Mouse (Mus musculus) stomach, postnatal 0 days (tissue): Measurements from ENCODE around the gene Cd81. TPM values are rescaled to one million over a fixed set of nuclear protein-coding genes. Genes with fewer than 3 reads are reported as not detected.

ENCODE experiments used
- ATAC-seq: fragments of 200-750 bp; cut with Nextera tagmentation; 2 replicates; pipeline ENCODE4 v1.8.0; 2017; ENCODE audit not compliant: low FRiP score, low TSS enrichment
- DNase-seq: peaks from one replicate; pipeline ENCODE4 v3.0.0-alpha.2; 2016; ENCODE audit warnings: low spot score
- H3K27ac ChIP-seq: fragments of 300-500 bp; sonication (generic); replicated peaks from 2 replicates; pipeline ENCODE4 v1.5.1; 2014; ENCODE audit warnings: mild to moderate bottlenecking, control low read depth
- H3K27me3 ChIP-seq: fragments of 300-500 bp; sonication (generic); 2 replicates; pipeline ENCODE4 v1.6.1; 2014; ENCODE audit warnings: low read length; ENCODE audit not compliant: control insufficient read depth, insufficient read depth
- H3K36me3 ChIP-seq: fragments of 300-500 bp; sonication (generic); 2 replicates; pipeline ENCODE4 v1.6.1; 2014; ENCODE audit warnings: low read length, mixed read lengths; ENCODE audit not compliant: control insufficient read depth, insufficient read depth
- H3K4me1 ChIP-seq: fragments of 300-500 bp; sonication (generic); replicated peaks from 2 replicates; pipeline ENCODE4 v1.6.1; 2014; ENCODE audit warnings: antibody characterized with exemption; ENCODE audit not compliant: control insufficient read depth, insufficient read depth
- H3K4me2 ChIP-seq: fragments of 300-500 bp; sonication (generic); replicated peaks from 2 replicates; pipeline ENCODE4 v1.6.1; 2014; ENCODE audit warnings: low read depth, mild to moderate bottlenecking, control low read depth, moderate library complexity
- H3K4me3 ChIP-seq: fragments of 300-500 bp; sonication (generic); 2 replicates; pipeline ENCODE4 v1.5.1; 2014; ENCODE audit warnings: low read depth, low read length, control low read depth
- H3K9ac ChIP-seq: fragments of 300-500 bp; sonication (generic); 2 replicates; pipeline ENCODE4 v1.6.1; 2014; ENCODE audit warnings: mild to moderate bottlenecking, low read length, control low read depth, mixed read lengths
- H3K9me3 ChIP-seq: fragments of 300-500 bp; sonication (generic); 2 replicates; pipeline ENCODE4 v1.6.1; 2016; ENCODE audit warnings: low read length; ENCODE audit not compliant: control insufficient read depth
- CTCF ChIP-seq: IDR thresholded peaks from 2 replicates; pipeline ENCODE4 v1.5.1; 2016; ENCODE audit warnings: antibody characterized with exemption, low read depth, mild to moderate bottlenecking, moderate library complexity
- EP300 ChIP-seq: optimal IDR thresholded peaks from 2 replicates; pipeline ENCODE3; 2016; ENCODE audit warnings: antibody characterized with exemption
- WGBS: fragments of 180-500 bp; shearing (Covaris S2); extraction: QIAGEN DNeasy Blood & Tissue Kit; methylation state at CpG from one replicate; pipeline ENCODE4 v1.1.7; 2014; 5-methylcytosine and 5-hydroxymethylcytosine counted together
- polyA plus RNA-seq: library from polyadenylated mRNA; unstranded; fragments of >200 nt; fragmentation: Nextera tagmentation; extraction: Ambion mirVana; gene quantifications from 2 replicates; pipeline ENCODE4 v1.2.1, GENCODE M21; 2015

Cd81 gene
- polyA plus RNA-seq, 1 experiment from 2014 or later, result 381 TPM

- peaks cover 34% of the 10 kb centered on the region for H3K4me1 ChIP-seq
- peak overlapping the region; percentile 98 for H3K4me3 ChIP-seq
- H3K9me3 ChIP-seq, result no peaks in the 10 kb centered on the region
- H3K27ac ChIP-seq, result no peak overlapping the region; the same call in 1 of the 2 replicates
- H3K27me3 ChIP-seq, result no peaks in the 10 kb centered on the region
- 54% methylated on average over 3 of the region's 3 CpGs for WGBS
- peak overlapping the region; percentile 96 for H3K9ac ChIP-seq
- H3K36me3 ChIP-seq, result no peaks in the 10 kb centered on the region; the same call in 1 of the 2 replicates
- DNase-seq, result no peak
- H3K4me2 ChIP-seq, result peak overlapping the region; percentile 92
- ATAC-seq, result no peak
- no peak for TF ChIP-seq CTCF
- no peak for TF ChIP-seq EP300
Observed at GRCm38 (mm10) chr7:143055001-143055400, 2.5 kb downstream of the Cd81 start.

- Histone ChIP-seq H3K27me3 (no peaks in the 10 kb centered on the region), H3K9ac (peak overlapping the region; percentile 35), H3K4me3 (peak overlapping the region; percentile 98), H3K4me1 (peaks cover 34% of the 10 kb centered on the region), H3K36me3 (no peaks in the 10 kb centered on the region; the same call in 1 of the 2 replicates), H3K9me3 (no peaks in the 10 kb centered on the region), H3K27ac (0 out of 2 replicates have a peak overlapping the region, but pooled peaks have one; percentile 8), H3K4me2 (peak overlapping the region; percentile 92)
- DNase-seq (no peak), ATAC-seq (no peak)
- WGBS, result 61% methylated on average over 11 of the region's 11 CpGs
- TF ChIP-seq CTCF (no peak), EP300 (no peak)
Observed at GRCm38 (mm10) chr7:143055499-143056186, 3.1 kb downstream of the Cd81 start.

GRCm38 (mm10) chr7:143057023-143057422 is 4.5 kb downstream of the Cd81 start:
- TF ChIP-seq EP300, result no peak
- DNase-seq (no peak), ATAC-seq (no peak)
- Histone ChIP-seq H3K36me3 (no peaks in the 10 kb centered on the region; the same call in 1 of the 2 replicates), H3K9ac (no peak overlapping the region), H3K9me3 (no peaks in the 10 kb centered on the region), H3K27me3 (no peaks in the 10 kb centered on the region), H3K4me1 (peaks cover 34% of the 10 kb centered on the region), H3K27ac (peak overlapping the region; percentile 30; the same call in 1 of the 2 replicates), H3K4me3 (no peak overlapping the region), H3K4me2 (no peak overlapping the region)
- 63% methylated on average over 5 of the region's 5 CpGs for WGBS

- DNase-seq, result peak; percentile 54
- no peaks in the 10 kb centered on the region for H3K9me3 ChIP-seq
- H3K9ac ChIP-seq, result peak overlapping the region; percentile 27; the same call in 1 of the 2 replicates
- H3K4me1 ChIP-seq, result peaks cover 34% of the 10 kb centered on the region
- peaks cover 4% of the 10 kb centered on the region; the same call in 1 of the 2 replicates for H3K36me3 ChIP-seq
- no peak overlapping the region for H3K4me3 ChIP-seq
- H3K27me3 ChIP-seq, result no peaks in the 10 kb centered on the region
- no peak for ATAC-seq
- no peak for TF ChIP-seq EP300
- no peak for TF ChIP-seq CTCF
- 43% methylated on average over 9 of the region's 9 CpGs for WGBS
- H3K27ac ChIP-seq, result peak overlapping the region; percentile 67
- peak overlapping the region; percentile 32; the same call in 1 of the 2 replicates for H3K4me2 ChIP-seq
Observed at GRCm38 (mm10) chr7:143057667-143058220, 5.2 kb downstream of the Cd81 start.

GRCm38 (mm10) chr7:143058221-143058697 is 5.7 kb downstream of the Cd81 start:
- Histone ChIP-seq H3K4me3 (no peak overlapping the region), H3K27ac (peak overlapping the region; percentile 67), H3K9me3 (no peaks in the 10 kb centered on the region), H3K27me3 (no peaks in the 10 kb centered on the region), H3K9ac (peak overlapping the region; percentile 27; the same call in 1 of the 2 replicates), H3K36me3 (peaks cover 4% of the 10 kb centered on the region; the same call in 1 of the 2 replicates), H3K4me2 (peak overlapping the region; percentile 32; the same call in 1 of the 2 replicates), H3K4me1 (peaks cover 34% of the 10 kb centered on the region)
- WGBS, result 52% methylated on average over 5 of the region's 5 CpGs
- ATAC-seq, result no peak
- no peak for DNase-seq
- TF ChIP-seq EP300 (no peak), CTCF (no peak)
